Mouse (Mus musculus) MEL (cell line): ENCODE measurements around the gene Acin1. TPM values are rescaled to one million over a fixed set of nuclear protein-coding genes. Genes with fewer than 3 reads are reported as not detected.

Experiments used
- DNase-seq: peaks from one replicate; pipeline ENCODE4 v3.0.0; 2011; ENCODE audit warnings: low read depth, low spot score
- H3K27ac ChIP-seq: 2 replicates; pipeline ENCODE4 v1.5.1; 2012; ENCODE audit warnings: low read depth, mild to moderate bottlenecking, control low read depth, low read length, moderate library complexity; ENCODE audit not compliant: control insufficient read depth
- H3K27me3 ChIP-seq, 2 experiments: fragments of 150-350 bp in 1 of 2; sonication (generic) in 1 of 2; 2 replicates each; pipeline ENCODE4 v1.6.1; 2012; ENCODE audit warnings: low read length in 2 of 2, mild to moderate bottlenecking in 2 of 2, improper control_type of control experiment in 1 of 2, moderate library complexity in 1 of 2; ENCODE audit not compliant: insufficient read depth in 2 of 2, control insufficient read depth in 1 of 2
- H3K36me3 ChIP-seq, 2 experiments: 2 replicates each; pipeline ENCODE4 v1.6.1; 2012 to 2014; ENCODE audit warnings: low read length in 2 of 2, improper control_type of control experiment in 1 of 2, inconsistent platforms in 1 of 2, mild to moderate bottlenecking in 1 of 2; ENCODE audit not compliant: insufficient read depth in 2 of 2, control insufficient read depth in 1 of 2
- H3K4me1 ChIP-seq, 2 experiments: fragments of 150-350 bp in 1 of 2; sonication (generic) in 1 of 2; 2 replicates each; pipeline ENCODE4 v1.6.1; 2012; ENCODE audit warnings: low read length in 2 of 2, improper control_type of control experiment in 1 of 2, mild to moderate bottlenecking in 1 of 2; ENCODE audit not compliant: insufficient read depth in 2 of 2, control insufficient read depth in 1 of 2
- H3K4me3 ChIP-seq, 2 experiments: fragments of 150-350 bp in 1 of 2; sonication (generic) in 1 of 2; 2 replicates each; pipeline ENCODE4 v1.5.1; 2012; ENCODE audit warnings: low read depth in 2 of 2, low read length in 2 of 2, mild to moderate bottlenecking in 2 of 2, moderate library complexity in 2 of 2, control low read depth in 1 of 2, improper control_type of control experiment in 1 of 2; ENCODE audit not compliant: control insufficient read depth in 1 of 2, insufficient read depth in 1 of 2
- H3K79me2 ChIP-seq: 2 replicates; pipeline ENCODE4 v1.6.1; 2012; ENCODE audit warnings: mild to moderate bottlenecking, low read length, moderate library complexity; ENCODE audit not compliant: control insufficient read depth, poor library complexity, insufficient read depth
- H3K9ac ChIP-seq: 2 replicates; pipeline ENCODE4 v1.6.1; 2012; ENCODE audit warnings: low read depth, mild to moderate bottlenecking, control low read depth, low read length, moderate library complexity; ENCODE audit not compliant: control insufficient read depth, poor library complexity, severe bottlenecking
- H3K9me3 ChIP-seq: fragments of 150-350 bp; sonication (generic); replicated peaks from 2 replicates; pipeline ENCODE4 v1.6.1; 2012; ENCODE audit warnings: mild to moderate bottlenecking, low read length, improper control_type of control experiment, moderate library complexity; ENCODE audit not compliant: insufficient read depth
- CHD1 ChIP-seq: IDR thresholded peaks from 2 replicates; pipeline ENCODE4 v1.6.1; 2012; ENCODE audit warnings: low read depth, mild to moderate bottlenecking, inconsistent platforms, low read length, improper control_type of control experiment
- CHD2 ChIP-seq: IDR thresholded peaks from 2 replicates; pipeline ENCODE4 v1.6.1; 2011; ENCODE audit warnings: low read length, improper control_type of control experiment
- CTCF ChIP-seq, 3 experiments: IDR thresholded peaks in 2 of 3; conservative IDR thresholded peaks in 1 of 3; 2 replicates each; pipeline ENCODE4 v1.5.1; 2011 to 2012; ENCODE audit warnings: low read length in 3 of 3, low read depth in 2 of 3, mild to moderate bottlenecking in 2 of 3, improper control_type of control experiment in 1 of 3, inconsistent platforms in 1 of 3, mixed read lengths in 1 of 3, moderate library complexity in 1 of 3; ENCODE audit not compliant: control insufficient read depth in 1 of 3, insufficient read depth in 1 of 3, poor library complexity in 1 of 3, severe bottlenecking in 1 of 3
- ELF1 ChIP-seq: IDR thresholded peaks from 2 replicates; pipeline ENCODE4 v1.6.1; 2014; ENCODE audit warnings: low read depth, mild to moderate bottlenecking, inconsistent platforms, low read length, improper control_type of control experiment, moderate library complexity
- EP300 ChIP-seq, 2 experiments: IDR thresholded peaks; 2 replicates each; pipeline ENCODE4 v1.6.1; 2011; ENCODE audit warnings: improper control_type of control experiment in 2 of 2, low read length in 2 of 2, low read depth in 1 of 2, mild to moderate bottlenecking in 1 of 2
- ETS1 ChIP-seq: IDR thresholded peaks from 2 replicates; pipeline ENCODE4 v1.6.1; 2012; ENCODE audit warnings: low read depth, mild to moderate bottlenecking, inconsistent platforms, low read length, improper control_type of control experiment, moderate library complexity
- GATA1 ChIP-seq: IDR thresholded peaks from 2 replicates; pipeline ENCODE4 v1.6.1; 2011; ENCODE audit warnings: low read depth, low read length, improper control_type of control experiment
- HCFC1 ChIP-seq: IDR thresholded peaks from 2 replicates; pipeline ENCODE4 v1.6.1; 2012; ENCODE audit warnings: low read depth, mild to moderate bottlenecking, inconsistent platforms, low read length, improper control_type of control experiment, moderate library complexity
- MEF2A ChIP-seq: IDR thresholded peaks from 2 replicates; pipeline ENCODE4 v1.6.1; 2014; ENCODE audit warnings: low read depth, mild to moderate bottlenecking, inconsistent platforms, low read length, improper control_type of control experiment; ENCODE audit not compliant: poor library complexity, insufficient replicate concordance, severe bottlenecking; ENCODE audit errors: extremely low read depth
- MXI1 ChIP-seq: IDR thresholded peaks from 2 replicates; pipeline ENCODE4 v1.6.1; 2011; ENCODE audit warnings: mild to moderate bottlenecking, low read depth, low read length, improper control_type of control experiment
- MYB ChIP-seq: IDR thresholded peaks from 2 replicates; pipeline ENCODE4 v1.6.1; 2011; ENCODE audit warnings: mild to moderate bottlenecking, low read depth, low read length, improper control_type of control experiment
- MYC ChIP-seq: IDR thresholded peaks from 2 replicates; pipeline ENCODE4 v1.6.1; 2011; ENCODE audit warnings: low read depth, mild to moderate bottlenecking, low read length, improper control_type of control experiment, moderate library complexity
- NELFE ChIP-seq: IDR thresholded peaks from 2 replicates; pipeline ENCODE4 v1.6.1; 2011; ENCODE audit warnings: low read depth, low read length, improper control_type of control experiment
- POLR2A ChIP-seq, 2 experiments: IDR thresholded peaks; 2 replicates each; pipeline ENCODE4 v1.6.1; 2011 to 2012; ENCODE audit warnings: low read length in 2 of 2, mild to moderate bottlenecking in 2 of 2, control low read depth in 1 of 2, improper control_type of control experiment in 1 of 2, low read depth in 1 of 2, moderate library complexity in 1 of 2; ENCODE audit not compliant: control insufficient read depth in 1 of 2, insufficient read depth in 1 of 2, poor library complexity in 1 of 2
- POLR2AphosphoS2 ChIP-seq: IDR thresholded peaks from 2 replicates; pipeline ENCODE4 v1.6.1; 2011; ENCODE audit warnings: low read length, improper control_type of control experiment
- POLR2AphosphoS5 ChIP-seq: IDR thresholded peaks from 2 replicates; pipeline ENCODE4 v1.6.1; 2012; ENCODE audit warnings: low read depth, borderline replicate concordance, mild to moderate bottlenecking, inconsistent platforms, low read length, moderate library complexity, mixed read lengths
- RCOR1 ChIP-seq: IDR thresholded peaks from 2 replicates; pipeline ENCODE4 v1.6.1; 2012; ENCODE audit warnings: low read depth, mild to moderate bottlenecking, inconsistent platforms, low read length, improper control_type of control experiment
- SIN3A ChIP-seq: IDR thresholded peaks from 2 replicates; pipeline ENCODE4 v1.6.1; 2012; ENCODE audit warnings: low read length, improper control_type of control experiment, inconsistent platforms
- SMC3 ChIP-seq: IDR thresholded peaks from 2 replicates; pipeline ENCODE4 v1.6.1; 2011; ENCODE audit warnings: low read depth, low read length, improper control_type of control experiment
- TAL1 ChIP-seq: IDR thresholded peaks from 2 replicates; pipeline ENCODE4 v1.6.1; 2012; ENCODE audit warnings: mild to moderate bottlenecking, inconsistent platforms, low read length, moderate library complexity, mixed read lengths
- TBP ChIP-seq: IDR thresholded peaks from 2 replicates; pipeline ENCODE4 v1.8.0; 2011; ENCODE audit warnings: low read depth, low read length, improper control_type of control experiment
- TCF12 ChIP-seq: IDR thresholded peaks from 2 replicates; pipeline ENCODE4 v1.6.1; 2014; ENCODE audit warnings: low read depth, mild to moderate bottlenecking, inconsistent platforms, low read length, improper control_type of control experiment, moderate library complexity
- USF1 ChIP-seq: IDR thresholded peaks from 2 replicates; pipeline ENCODE4 v1.6.1; 2014; ENCODE audit warnings: low read depth, mild to moderate bottlenecking, inconsistent platforms, low read length, improper control_type of control experiment, moderate library complexity
- USF2 ChIP-seq, 2 experiments: IDR thresholded peaks; 2 replicates each; pipeline ENCODE4 v1.6.1; 2011 to 2012; ENCODE audit warnings: improper control_type of control experiment in 2 of 2, low read length in 2 of 2, borderline replicate concordance in 1 of 2, inconsistent platforms in 1 of 2, low read depth in 1 of 2, mild to moderate bottlenecking in 1 of 2; ENCODE audit not compliant: insufficient read depth in 1 of 2
- ZC3H11A ChIP-seq: IDR thresholded peaks from 2 replicates; pipeline ENCODE4 v1.6.1; 2012; ENCODE audit warnings: low read depth, mild to moderate bottlenecking, inconsistent platforms, low read length, improper control_type of control experiment
- ZNF384 ChIP-seq: IDR thresholded peaks from 2 replicates; pipeline ENCODE4 v1.6.1; 2012; ENCODE audit warnings: low read depth, mild to moderate bottlenecking, inconsistent platforms, low read length, improper control_type of control experiment
- polyA plus RNA-seq, 2 experiments: library from polyadenylated mRNA; stranded (reverse) in 1 of 2; unstranded in 1 of 2; fragments of >175 nt in 1 of 2; fragments of >200 nt in 1 of 2; gene quantifications; 2 replicates each; pipeline versions ENCODE4 v1.2.1 to v1.2.4; 2012; ENCODE audit warnings: low replicate concordance in 2 of 2, low read depth in 1 of 2; ENCODE audit not compliant: insufficient read length in 2 of 2, insufficient read depth in 1 of 2, missing spikeins in 1 of 2
- total RNA-seq: library from RNA; depleted of rRNA; stranded (reverse); fragments of 300-350 nt; gene quantifications from 2 replicates; pipeline ENCODE4 v1.2.3, GENCODE M21; 2012

Gene Acin1
- total and polyA plus RNA-seq, 3 experiments: 103 to 248 (median 115) TPM

DNA sequence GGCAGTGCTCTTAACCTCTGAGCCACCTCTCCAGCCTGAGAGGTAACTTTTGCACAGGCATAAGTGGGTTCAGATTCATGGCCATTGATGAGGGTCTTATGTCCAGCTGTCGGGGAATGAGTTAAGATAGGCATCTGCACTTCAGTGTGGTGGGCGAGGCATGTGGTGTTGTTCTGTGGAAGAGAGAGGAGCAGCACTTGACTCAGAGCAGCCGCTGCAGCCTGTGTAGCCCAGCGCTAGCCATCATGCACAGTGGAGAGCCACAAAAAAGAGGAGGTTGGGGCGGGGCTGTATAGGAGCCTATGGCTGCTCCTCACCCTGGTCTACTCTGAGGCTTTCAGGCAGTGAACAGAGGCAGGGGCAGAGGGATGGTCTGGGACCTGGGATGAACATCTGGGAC is 58.6 kb downstream of the Acin1 start:
- no peak overlapping the region for H3K4me3 ChIP-seq
- no peak for TF ChIP-seq USF1
- no peak for TF ChIP-seq CHD2
- no peaks in the 10 kb centered on the region for H3K27me3 ChIP-seq

DNA sequence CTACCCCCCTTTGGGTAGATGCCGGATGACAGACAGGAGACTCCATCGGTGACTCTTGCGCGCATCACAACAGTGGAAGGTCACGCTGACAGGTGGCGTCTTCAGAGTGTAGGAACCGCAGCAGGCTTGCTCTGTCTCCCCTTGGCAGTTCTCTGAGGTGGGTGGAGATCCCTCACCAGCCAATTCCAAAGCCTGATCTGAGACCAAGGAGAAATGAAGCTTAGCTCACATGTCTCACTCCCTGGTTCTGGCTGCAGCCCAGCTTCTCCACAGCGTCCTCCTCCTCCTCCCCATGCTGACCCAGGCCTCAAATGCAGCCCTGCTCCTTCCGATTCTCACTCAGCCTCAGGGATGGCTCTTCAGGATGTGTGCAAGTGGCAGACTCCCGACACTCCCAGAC is 61.8 kb downstream of the Acin1 start:
- H3K27me3 ChIP-seq: no peaks in the 10 kb centered on the region
- H3K9ac ChIP-seq: no peak overlapping the region
- H3K36me3 ChIP-seq: peaks cover 0 to 12% of the 10 kb centered on the region in 2 experiments; a peak in 2 of 4 replicates
- no peak for TF ChIP-seq POLR2A (IDR thresholded peaks at IDR 0.05; ENCODE audit: control insufficient read depth in 1 of 2, insufficient read depth in 1 of 2, low read depth in 1 of 2, low read length in 2 of 2, poor library complexity in 1 of 2)
- no peak for TF ChIP-seq ZC3H11A
- no peak for TF ChIP-seq HCFC1
- TF ChIP-seq POLR2AphosphoS5: no peak
- TF ChIP-seq CHD1: no peak
- no peak for TF ChIP-seq MYB
- no peak for TF ChIP-seq GATA1
- DNase-seq: no peak
- H3K4me1 ChIP-seq: peaks cover 6 to 22% of the 10 kb centered on the region in 2 experiments
- H3K79me2 ChIP-seq: no peaks in the 10 kb centered on the region
- H3K4me3 ChIP-seq: no peak overlapping the region
- H3K27ac ChIP-seq: no peak overlapping the region
- no peaks in the 10 kb centered on the region for H3K9me3 ChIP-seq

More for the DNA sequence above, 58.6 kb downstream of the Acin1 start:
- peaks cover 0 to 17% of the 10 kb centered on the region in 2 experiments; a peak in 2 of 4 replicates for H3K36me3 ChIP-seq
- no peaks in the 10 kb centered on the region for H3K79me2 ChIP-seq
- no peak for DNase-seq
- H3K27ac ChIP-seq: no peak overlapping the region
- peaks cover 7 to 28% of the 10 kb centered on the region in 2 experiments for H3K4me1 ChIP-seq
- H3K9me3 ChIP-seq: no peaks in the 10 kb centered on the region
- H3K9ac ChIP-seq: no peak overlapping the region

DNA sequence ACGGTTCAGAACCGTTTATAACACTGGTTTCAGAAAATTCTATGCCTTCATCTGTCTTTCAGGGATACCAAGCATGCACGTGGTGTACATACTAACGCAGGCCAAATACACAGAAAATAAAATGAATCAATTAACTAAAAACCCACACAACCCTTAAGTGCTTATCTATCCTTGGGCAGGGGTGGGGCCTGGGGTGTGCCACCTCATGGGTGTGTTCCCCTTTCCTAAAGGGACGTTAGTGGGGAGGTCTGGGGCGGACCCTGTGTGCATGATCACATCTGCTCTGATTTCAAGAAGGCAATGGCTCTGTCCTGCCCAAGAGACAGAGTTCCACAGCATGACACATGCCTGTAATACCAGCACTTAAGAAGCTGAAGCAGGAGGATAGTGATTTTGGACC is 63.4 kb downstream of the Acin1 start:
- Histone ChIP-seq H3K27me3 (no peaks in the 10 kb centered on the region), H3K9ac (no peak overlapping the region), H3K4me3 (no peak overlapping the region), H3K9me3 (no peaks in the 10 kb centered on the region), H3K27ac (no peak overlapping the region), H3K4me1 (peaks cover 2 to 11% of the 10 kb centered on the region in 2 experiments; a peak in 3 of 4 replicates), H3K79me2 (no peaks in the 10 kb centered on the region), H3K36me3 (peaks cover 0 to 3% of the 10 kb centered on the region in 2 experiments; a peak in 2 of 4 replicates)
- peak; percentile 81 for DNase-seq
- TF ChIP-seq POLR2AphosphoS2 (no peak), TCF12 (no peak; the same call in 1 of the 2 replicates), ELF1 (no peak), NELFE (no peak), USF2 (IDR thresholded peaks at IDR 0.05; ENCODE audit: borderline replicate concordance in 1 of 2, insufficient read depth in 1 of 2, low read depth in 1 of 2, low read length in 2 of 2) (no peak), TAL1 (no peak), MEF2A (no peak), ZNF384 (no peak), MXI1 (no peak), TBP (no peak), MYC (0 out of 2 replicates have a peak, but pooled peaks have one; percentile 54), SIN3A (peak; percentile 55; the same call in 1 of the 2 replicates), EP300 (IDR thresholded peaks at IDR 0.05; ENCODE audit: low read depth in 1 of 2, low read length in 2 of 2) (peak; percentile 36 to 73; a peak in 2 of 4 replicates), RCOR1 (peak; percentile 87), HCFC1 (0 out of 2 replicates have a peak, but pooled peaks have one; percentile 36), ZC3H11A (no peak), ETS1 (peak; percentile 34; the same call in 1 of the 2 replicates), SMC3 (no peak), CTCF (IDR thresholded peaks at IDR 0.05 in 2 of 3, conservative IDR thresholded peaks at IDR 0.05 in 1 of 3; ENCODE audit: control insufficient read depth in 1 of 3, insufficient read depth in 1 of 3, low read depth in 2 of 3, low read length in 3 of 3, poor library complexity in 1 of 3, severe bottlenecking in 1 of 3) (no peak), USF1 (0 out of 2 replicates have a peak, but pooled peaks have one; percentile 13)
